Mouse (Mus musculus) ES-E14 (cell line): Measurements from ENCODE around the gene Aplp2. TPM values are rescaled to one million over a fixed set of nuclear protein-coding genes. Genes with fewer than 3 reads are reported as not detected.

Source experiments
- DNase-seq: peaks from one replicate; pipeline ENCODE4 v3.0.0-alpha.2; 2013; ENCODE audit warnings: low read depth, low spot score
- H3K27ac ChIP-seq: 2 replicates; pipeline ENCODE4 v1.5.1; 2012; ENCODE audit warnings: low read depth, mild to moderate bottlenecking, low read length, moderate library complexity, mixed read lengths; ENCODE audit not compliant: poor library complexity, insufficient read depth, severe bottlenecking
- H3K36me3 ChIP-seq: 2 replicates; pipeline ENCODE4 v1.6.1; 2012; ENCODE audit warnings: mild to moderate bottlenecking, low read length, moderate library complexity, mixed read lengths; ENCODE audit not compliant: control insufficient read depth, poor library complexity, insufficient read depth, severe bottlenecking
- H3K4me1 ChIP-seq, 2 experiments: fragments of 150-350 bp in 1 of 2; sonication (generic) in 1 of 2; 2 replicates each; pipeline ENCODE4 v1.6.1; 2012; ENCODE audit warnings: low read length in 2 of 2, mild to moderate bottlenecking in 1 of 2, mixed read lengths in 1 of 2; ENCODE audit not compliant: control insufficient read depth in 2 of 2, insufficient read depth in 2 of 2, poor library complexity in 1 of 2
- H3K4me3 ChIP-seq, 2 experiments: fragments of 150-350 bp in 1 of 2; sonication (generic) in 1 of 2; 2 replicates each; pipeline ENCODE4 v1.5.1; 2012; ENCODE audit warnings: low read length in 2 of 2, low read depth in 1 of 2, mild to moderate bottlenecking in 1 of 2, mixed read lengths in 1 of 2; ENCODE audit not compliant: insufficient read depth in 1 of 2, poor library complexity in 1 of 2, severe bottlenecking in 1 of 2
- H3K9ac ChIP-seq: 2 replicates; pipeline ENCODE4 v1.6.1; 2012; ENCODE audit warnings: low read depth, mild to moderate bottlenecking, low read length, mixed read lengths; ENCODE audit not compliant: poor library complexity, insufficient read depth, severe bottlenecking
- H3K9me3 ChIP-seq: fragments of 150-350 bp; sonication (generic); 2 replicates; pipeline ENCODE4 v1.6.1; 2012; ENCODE audit warnings: low read depth, mild to moderate bottlenecking, low read length; ENCODE audit not compliant: control insufficient read depth, insufficient read depth
- CHD2 ChIP-seq: IDR thresholded peaks from 2 replicates; pipeline ENCODE4 v1.6.1; 2014; ENCODE audit warnings: mild to moderate bottlenecking, low read depth, low read length, inconsistent platforms
- HCFC1 ChIP-seq: IDR thresholded peaks from 2 replicates; pipeline ENCODE4 v1.6.1; 2012; ENCODE audit warnings: low read length, inconsistent platforms, borderline replicate concordance; ENCODE audit not compliant: insufficient read depth
- MAFK ChIP-seq: IDR thresholded peaks from 2 replicates; pipeline ENCODE4 v1.6.1; 2014; ENCODE audit warnings: mild to moderate bottlenecking, low read depth, low read length, inconsistent platforms; ENCODE audit not compliant: insufficient read depth
- ZC3H11A ChIP-seq: IDR thresholded peaks from 2 replicates; pipeline ENCODE4 v1.6.1; 2012; ENCODE audit warnings: low read depth, mild to moderate bottlenecking, inconsistent platforms, low read length, borderline replicate concordance
- ZNF384 ChIP-seq: IDR thresholded peaks from 2 replicates; pipeline ENCODE4 v1.6.1; 2012; ENCODE audit warnings: low read depth, low read length, inconsistent platforms
- in situ Hi-C, 2 experiments: fragments of 600-800 bp; cut with MboI; formaldehyde crosslinking; loops; one replicate each; pipeline ENCODE4 v1.15.1; 2025; ENCODE audit warnings: low sequenced_read_pairs in 2 of 2, inconsistent platforms in 1 of 2; ENCODE audit not compliant: unreplicated experiment in 2 of 2
- total RNA-seq: library from RNA; depleted of rRNA; stranded (reverse); fragments of 300-350 nt; gene quantifications from 2 replicates; pipeline ENCODE4 v1.2.3, GENCODE M21; 2012

Aplp2 gene
- total RNA-seq, 1 experiment = 320 TPM

- in situ Hi-C loops = no loop called here
- no peak for DNase-seq
Observed at GRCm38 (mm10) chr9:31235030-31235429, 23.4 kb upstream of the Aplp2 start.

DNA sequence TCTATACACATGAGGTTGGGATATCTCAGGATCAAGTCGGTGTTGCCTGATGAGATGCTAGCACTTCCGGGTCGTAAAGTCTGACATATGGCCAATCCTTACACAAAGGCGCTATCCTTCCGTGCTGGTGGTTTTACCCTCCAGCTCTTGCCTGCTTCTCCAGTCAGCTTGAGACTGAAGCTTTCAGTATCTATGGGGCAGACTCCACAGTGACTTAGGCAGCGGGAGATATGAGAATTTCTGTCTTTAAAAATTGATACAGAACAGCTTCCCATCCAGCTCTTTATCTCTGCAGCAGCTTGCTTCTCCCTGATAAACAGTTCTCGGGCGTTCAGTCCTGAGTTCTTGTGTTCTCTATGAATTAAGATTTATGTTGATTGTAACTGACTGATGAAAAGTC is 14.9 kb upstream of the Aplp2 start:
- H3K27ac ChIP-seq = no peak overlapping the region
- no peak overlapping the region for H3K9ac ChIP-seq
- peak overlapping the region in 1 of 2 experiments; percentile 41; a peak in 2 of 4 replicates for H3K4me3 ChIP-seq
- TF ChIP-seq CHD2 (no peak), HCFC1 (no peak), ZC3H11A (no peak), MAFK (no peak), ZNF384 (no peak)
- no peaks in the 10 kb centered on the region for H3K36me3 ChIP-seq
- DNase-seq = no peak
- H3K4me1 ChIP-seq = peaks cover 0 to 2% of the 10 kb centered on the region in 2 experiments; a peak in 1 of 4 replicates
- H3K9me3 ChIP-seq = no peaks in the 10 kb centered on the region
- in situ Hi-C loops = no loop called here

More at GRCm38 (mm10) chr9:31235030-31235429, 23.4 kb upstream of the Aplp2 start:
- H3K9me3 ChIP-seq = no peaks in the 10 kb centered on the region
- no peak overlapping the region for H3K9ac ChIP-seq
- no peaks in the 10 kb centered on the region for H3K4me1 ChIP-seq
- no peaks in the 10 kb centered on the region for H3K36me3 ChIP-seq
- no peak for TF ChIP-seq HCFC1
- no peak for TF ChIP-seq ZC3H11A
- TF ChIP-seq CHD2 = no peak
- no peak for TF ChIP-seq ZNF384
- TF ChIP-seq MAFK = no peak
- no peak overlapping the region for H3K27ac ChIP-seq
- no peak overlapping the region for H3K4me3 ChIP-seq

DNA sequence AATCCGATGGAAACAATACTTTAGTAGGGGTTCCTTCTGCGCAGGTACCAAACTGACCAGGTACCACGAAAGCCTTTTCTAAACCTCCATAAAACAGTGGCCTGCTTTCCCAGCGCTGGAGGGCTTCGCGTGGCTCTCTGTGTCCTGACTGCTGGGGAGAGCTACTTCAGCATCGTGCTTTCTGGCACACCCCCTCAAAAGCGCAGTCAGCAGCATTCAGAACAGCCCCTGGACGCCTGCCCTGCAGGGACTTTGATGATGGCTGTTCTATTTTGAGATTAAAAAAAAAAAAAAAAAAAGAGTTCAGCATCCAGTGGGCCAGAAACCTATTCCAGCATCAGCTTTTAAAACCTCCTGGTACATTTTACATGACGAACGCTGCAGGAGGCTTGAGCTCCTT is 14.2 kb upstream of the Aplp2 start:
- TF ChIP-seq CHD2 = no peak
- no peak for TF ChIP-seq ZC3H11A
- no peak for TF ChIP-seq ZNF384
- TF ChIP-seq MAFK = no peak
- no peak for TF ChIP-seq HCFC1
- Histone ChIP-seq H3K9me3 (no peaks in the 10 kb centered on the region), H3K4me1 (peaks cover 0 to 3% of the 10 kb centered on the region in 2 experiments; a peak in 1 of 4 replicates), H3K4me3 (no peak overlapping the region), H3K27ac (no peak overlapping the region), H3K9ac (no peak overlapping the region), H3K36me3 (no peaks in the 10 kb centered on the region)
- DNase-seq = no peak
- in situ Hi-C loops = no loop called here

GRCm38 (mm10) chr9:31223475-31223874 is 11.9 kb upstream of the Aplp2 start:
- no peak for DNase-seq
- no peak overlapping the region for H3K27ac ChIP-seq
- no peak overlapping the region for H3K4me3 ChIP-seq
- TF ChIP-seq HCFC1 (no peak), ZC3H11A (no peak), ZNF384 (no peak), MAFK (no peak), CHD2 (no peak)
- no peaks in the 10 kb centered on the region for H3K36me3 ChIP-seq
- no peak overlapping the region for H3K9ac ChIP-seq
- H3K4me1 ChIP-seq = peaks cover 0 to 3% of the 10 kb centered on the region in 2 experiments; a peak in 1 of 4 replicates
- in situ Hi-C loops = no loop called here
- no peaks in the 10 kb centered on the region for H3K9me3 ChIP-seq

DNA sequence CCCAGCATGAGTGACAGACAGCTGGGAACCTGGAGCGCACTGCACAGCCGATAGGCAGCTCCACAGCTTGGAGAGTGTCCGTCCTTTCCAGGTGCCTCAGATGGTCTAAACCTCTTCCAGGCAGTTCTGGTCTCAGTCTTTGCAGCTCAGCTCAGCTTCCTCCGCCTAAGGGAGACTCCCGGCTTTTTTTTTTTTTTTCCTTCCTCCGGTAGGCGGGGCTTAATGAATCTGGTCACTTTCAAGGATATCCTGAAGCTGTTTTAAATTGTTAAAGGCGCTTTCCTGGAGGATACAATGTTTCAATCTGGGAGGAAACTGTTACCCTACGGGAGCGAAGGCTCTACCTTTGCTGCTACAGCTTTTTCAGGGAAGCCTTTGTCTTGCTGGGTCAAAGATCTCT is 9.6 kb upstream of the Aplp2 start:
- DNase-seq = peak; percentile 79
- H3K36me3 ChIP-seq = no peaks in the 10 kb centered on the region
- in situ Hi-C loops = no loop called here
- no peak overlapping the region for H3K9ac ChIP-seq
- H3K9me3 ChIP-seq = no peaks in the 10 kb centered on the region
- H3K4me3 ChIP-seq = peak overlapping the region in 1 of 2 experiments; percentile 16; a peak in 1 of 4 replicates
- no peak overlapping the region for H3K27ac ChIP-seq
- peak; percentile 98 for TF ChIP-seq ZNF384
- TF ChIP-seq CHD2 = no peak
- TF ChIP-seq HCFC1 = no peak
- TF ChIP-seq MAFK = no peak
- no peak for TF ChIP-seq ZC3H11A
- H3K4me1 ChIP-seq = peaks cover 0 to 3% of the 10 kb centered on the region in 2 experiments; a peak in 1 of 4 replicates
